11 mouse cellular contexts compared by ENCODE assay signal in genomic region chr9:45815525-45815924, GRCm38 (mm10). TPM values are rescaled to one million over a fixed set of nuclear protein-coding genes. Genes with fewer than 3 reads are reported as not detected.
DNase-seq lines count a peak whose midpoint lies in the region; ATAC-seq lines count a peak whose summit lies in the region.
"Had no signal": no experiment of that assay in that cellular context is flagged by ENCODE, and none has a peak within 500 bp of the region (broad histone marks: within the 10 kb centered on the region; RNA-seq: fewer than 3 reads in every experiment).

No protein-coding gene starts in this region.

- WGBS in heart, embryonic 11.5 days (ENCODE audit: insufficient replicate concordance): 79% methylated on average over 10 of the region's 10 CpGs
- 78% methylated on average over 10 of the region's 10 CpGs for WGBS in neural tube, embryonic 14.5 days
- WGBS in neural tube, embryonic 15.5 days: 85% methylated on average over 10 of the region's 10 CpGs

- no peak overlapping the region for H3K9ac ChIP-seq in heart, embryonic 11.5 days (ENCODE audit: low read depth, low read length)
- no peak overlapping the region for H3K9ac ChIP-seq in neural tube, embryonic 14.5 days (replicated peaks; ENCODE audit: low read depth, low read length)
- H3K9ac ChIP-seq in neural tube, embryonic 15.5 days (replicated peaks): no peak overlapping the region

- H3K27me3 ChIP-seq in heart, embryonic 11.5 days (ENCODE audit: control insufficient read depth, insufficient read depth, low read length): no peaks in the 10 kb centered on the region
- H3K27me3 ChIP-seq in neural tube, embryonic 14.5 days (ENCODE audit: control insufficient read depth, insufficient read depth, low read length): no peaks in the 10 kb centered on the region
- H3K27me3 ChIP-seq in neural tube, embryonic 15.5 days (replicated peaks): no peaks in the 10 kb centered on the region

- 0 out of 2 replicates have a peak, but pooled peaks have one; percentile 31 for ATAC-seq in heart, embryonic 11.5 days (replicated peaks; ENCODE audit: insufficient number of reproducible peaks, low FRiP score, low TSS enrichment)
- no peak for ATAC-seq in neural tube, embryonic 14.5 days (ENCODE audit: low read depth)
- no peak for ATAC-seq in neural tube, embryonic 15.5 days (ENCODE audit: low FRiP score)

- H3K4me1 ChIP-seq in heart, embryonic 11.5 days (ENCODE audit: control insufficient read depth, insufficient read depth, low read length): no peaks in the 10 kb centered on the region
- no peaks in the 10 kb centered on the region for H3K4me1 ChIP-seq in neural tube, embryonic 14.5 days (ENCODE audit: control insufficient read depth, insufficient read depth, low read length)
- no peaks in the 10 kb centered on the region for H3K4me1 ChIP-seq in neural tube, embryonic 15.5 days

- H3K27ac ChIP-seq in heart, embryonic 11.5 days (ENCODE audit: low read depth, low read length): no peak overlapping the region
- H3K27ac ChIP-seq in neural tube, embryonic 14.5 days (ENCODE audit: low read depth, low read length): peak overlapping the region; percentile 48
- H3K27ac ChIP-seq in neural tube, embryonic 15.5 days (replicated peaks): no peak overlapping the region

- peaks cover 12% of the 10 kb centered on the region for H3K36me3 ChIP-seq in heart, embryonic 11.5 days (ENCODE audit: control insufficient read depth, insufficient read depth, low read length)
- peaks cover 2% of the 10 kb centered on the region; the same call in 1 of the 2 replicates for H3K36me3 ChIP-seq in neural tube, embryonic 14.5 days (ENCODE audit: control insufficient read depth, insufficient read depth, low read length)
- peaks cover 21% of the 10 kb centered on the region for H3K36me3 ChIP-seq in neural tube, embryonic 15.5 days

- DNase-seq in heart, adult 18-20 months: no peak
- DNase-seq in lung, postnatal 25 days (ENCODE audit: low spot score): peak; percentile 9
- DNase-seq in left cerebral cortex, adult 18-20 months (ENCODE audit: low spot score in 2 of 2): no peak
- no peak for DNase-seq in adrenal gland, adult 2 months
- DNase-seq in right cerebral cortex, postnatal 14 days: no peak
- DNase-seq: adrenal gland, postnatal 25 days; thymus, adult 2 months had no signal

- H3K4me2 ChIP-seq in heart, embryonic 11.5 days: no peak overlapping the region
- no peak overlapping the region for H3K4me2 ChIP-seq in neural tube, embryonic 14.5 days (ENCODE audit: low read depth, low read length)
- H3K4me2 ChIP-seq in neural tube, embryonic 15.5 days: no peak overlapping the region

- no peaks in the 10 kb centered on the region for H3K9me3 ChIP-seq in heart, embryonic 11.5 days (replicated peaks; ENCODE audit: control insufficient read depth, low read length)
- H3K9me3 ChIP-seq in neural tube, embryonic 14.5 days (ENCODE audit: control insufficient read depth, low read length): no peaks in the 10 kb centered on the region
- H3K9me3 ChIP-seq in neural tube, embryonic 15.5 days (replicated peaks): no peaks in the 10 kb centered on the region

- H3K4me3 ChIP-seq in heart, embryonic 11.5 days (ENCODE audit: low read depth, low read length): no peak overlapping the region
- no peak overlapping the region for H3K4me3 ChIP-seq in neural tube, embryonic 14.5 days (ENCODE audit: low read depth, low read length)
- no peak overlapping the region for H3K4me3 ChIP-seq in neural tube, embryonic 15.5 days (replicated peaks)
- H3K4me3 ChIP-seq: myocyte had no signal

RNA-seq across cellular contexts. Expression of gene Cep164, which starts 13.0 kb away (rescaled TPM):
- 15.2 and 19.8 TPM in 2 replicates for polyA plus RNA-seq in heart, embryonic 11.5 days (2014; fragmentation: Nextera tagmentation; extraction: Ambion mirVana)
- total RNA-seq in heart, adult 18-20 months (2021): 1 to 10 TPM; 5.7 to 6.5 TPM
- 11.8 and 12.7 TPM in 2 replicates for polyA plus RNA-seq in neural tube, embryonic 14.5 days (2014; fragmentation: Nextera tagmentation; extraction: Ambion mirVana)
- polyA plus RNA-seq in neural tube, embryonic 15.5 days (2015; fragmentation: Nextera tagmentation; extraction: Ambion mirVana): 12.9 and 16.3 TPM in 2 replicates
- 10 to 100 TPM; 12.1 to 13.4 TPM for total RNA-seq in left cerebral cortex, adult 18-20 months (2021)
- 10 to 100 TPM; 15.0 to 18.8 TPM for total RNA-seq in adrenal gland, adult 2 months (2021)
- 23.4 and 28.1 TPM in 2 replicates for polyA plus RNA-seq in adrenal gland, adult 2 months (2012; rRNA removed)

RNA-seq across cellular contexts. Expression of gene Bace1, which starts 22.9 kb away (rescaled TPM):
- polyA plus RNA-seq in heart, embryonic 11.5 days (2014; fragmentation: Nextera tagmentation; extraction: Ambion mirVana): 17.5 and 19.5 TPM in 2 replicates
- total RNA-seq in heart, adult 18-20 months (2021): 10 to 100 TPM; 23.4 to 25.0 TPM
- polyA plus RNA-seq in neural tube, embryonic 14.5 days (2014; fragmentation: Nextera tagmentation; extraction: Ambion mirVana): 49.8 and 56.4 TPM in 2 replicates
- polyA plus RNA-seq in neural tube, embryonic 15.5 days (2015; fragmentation: Nextera tagmentation; extraction: Ambion mirVana): 43.3 and 49.3 TPM in 2 replicates
- total RNA-seq in left cerebral cortex, adult 18-20 months (2021): 10 to 100 TPM; 79.2 to 88.8 TPM
- 10 to 100 TPM; 22.0 to 27.6 TPM for total RNA-seq in adrenal gland, adult 2 months (2021)
- polyA plus RNA-seq in adrenal gland, adult 2 months (2012; rRNA removed): 22.9 and 28.7 TPM in 2 replicates
